Mouse (Mus musculus) MEL (cell line): ENCODE measurements around the gene Dnaja2. TPM values are rescaled to one million over a fixed set of nuclear protein-coding genes. Genes with fewer than 3 reads are reported as not detected.

ENCODE experiments used
- DNase-seq: peaks from one replicate; pipeline ENCODE4 v3.0.0; 2011; ENCODE audit warnings: low read depth, low spot score
- H3K27ac ChIP-seq: 2 replicates; pipeline ENCODE4 v1.5.1; 2012; ENCODE audit warnings: low read depth, mild to moderate bottlenecking, control low read depth, low read length, moderate library complexity; ENCODE audit not compliant: control insufficient read depth
- H3K27me3 ChIP-seq, 2 experiments: fragments of 150-350 bp in 1 of 2; sonication (generic) in 1 of 2; 2 replicates each; pipeline ENCODE4 v1.6.1; 2012; ENCODE audit warnings: low read length in 2 of 2, mild to moderate bottlenecking in 2 of 2, improper control_type of control experiment in 1 of 2, moderate library complexity in 1 of 2; ENCODE audit not compliant: insufficient read depth in 2 of 2, control insufficient read depth in 1 of 2
- H3K36me3 ChIP-seq, 2 experiments: 2 replicates each; pipeline ENCODE4 v1.6.1; 2012 to 2014; ENCODE audit warnings: low read length in 2 of 2, improper control_type of control experiment in 1 of 2, inconsistent platforms in 1 of 2, mild to moderate bottlenecking in 1 of 2; ENCODE audit not compliant: insufficient read depth in 2 of 2, control insufficient read depth in 1 of 2
- H3K4me1 ChIP-seq, 2 experiments: fragments of 150-350 bp in 1 of 2; sonication (generic) in 1 of 2; 2 replicates each; pipeline ENCODE4 v1.6.1; 2012; ENCODE audit warnings: low read length in 2 of 2, improper control_type of control experiment in 1 of 2, mild to moderate bottlenecking in 1 of 2; ENCODE audit not compliant: insufficient read depth in 2 of 2, control insufficient read depth in 1 of 2
- H3K4me3 ChIP-seq, 2 experiments: fragments of 150-350 bp in 1 of 2; sonication (generic) in 1 of 2; 2 replicates each; pipeline ENCODE4 v1.5.1; 2012; ENCODE audit warnings: low read depth in 2 of 2, low read length in 2 of 2, mild to moderate bottlenecking in 2 of 2, moderate library complexity in 2 of 2, control low read depth in 1 of 2, improper control_type of control experiment in 1 of 2; ENCODE audit not compliant: control insufficient read depth in 1 of 2, insufficient read depth in 1 of 2
- H3K79me2 ChIP-seq: 2 replicates; pipeline ENCODE4 v1.6.1; 2012; ENCODE audit warnings: mild to moderate bottlenecking, low read length, moderate library complexity; ENCODE audit not compliant: control insufficient read depth, poor library complexity, insufficient read depth
- H3K9ac ChIP-seq: 2 replicates; pipeline ENCODE4 v1.6.1; 2012; ENCODE audit warnings: low read depth, mild to moderate bottlenecking, control low read depth, low read length, moderate library complexity; ENCODE audit not compliant: control insufficient read depth, poor library complexity, severe bottlenecking
- H3K9me3 ChIP-seq: fragments of 150-350 bp; sonication (generic); replicated peaks from 2 replicates; pipeline ENCODE4 v1.6.1; 2012; ENCODE audit warnings: mild to moderate bottlenecking, low read length, improper control_type of control experiment, moderate library complexity; ENCODE audit not compliant: insufficient read depth
- CHD1 ChIP-seq: IDR thresholded peaks from 2 replicates; pipeline ENCODE4 v1.6.1; 2012; ENCODE audit warnings: low read depth, mild to moderate bottlenecking, inconsistent platforms, low read length, improper control_type of control experiment
- CHD2 ChIP-seq: IDR thresholded peaks from 2 replicates; pipeline ENCODE4 v1.6.1; 2011; ENCODE audit warnings: low read length, improper control_type of control experiment
- CTCF ChIP-seq, 3 experiments: IDR thresholded peaks in 2 of 3; conservative IDR thresholded peaks in 1 of 3; 2 replicates each; pipeline ENCODE4 v1.5.1; 2011 to 2012; ENCODE audit warnings: low read length in 3 of 3, low read depth in 2 of 3, mild to moderate bottlenecking in 2 of 3, improper control_type of control experiment in 1 of 3, inconsistent platforms in 1 of 3, mixed read lengths in 1 of 3, moderate library complexity in 1 of 3; ENCODE audit not compliant: control insufficient read depth in 1 of 3, insufficient read depth in 1 of 3, poor library complexity in 1 of 3, severe bottlenecking in 1 of 3
- E2F4 ChIP-seq: IDR thresholded peaks from 2 replicates; pipeline ENCODE4 v1.6.1; 2011; ENCODE audit warnings: low read depth, low read length, improper control_type of control experiment, borderline replicate concordance
- EP300 ChIP-seq, 2 experiments: IDR thresholded peaks; 2 replicates each; pipeline ENCODE4 v1.6.1; 2011; ENCODE audit warnings: improper control_type of control experiment in 2 of 2, low read length in 2 of 2, low read depth in 1 of 2, mild to moderate bottlenecking in 1 of 2
- GABPA ChIP-seq: IDR thresholded peaks from 2 replicates; pipeline ENCODE4 v1.6.1; 2012; ENCODE audit warnings: low read depth, mild to moderate bottlenecking, inconsistent platforms, low read length, improper control_type of control experiment, moderate library complexity
- GATA1 ChIP-seq: IDR thresholded peaks from 2 replicates; pipeline ENCODE4 v1.6.1; 2011; ENCODE audit warnings: low read depth, low read length, improper control_type of control experiment
- JUND ChIP-seq: IDR thresholded peaks from 2 replicates; pipeline ENCODE4 v1.6.1; 2011; ENCODE audit warnings: low read depth, mild to moderate bottlenecking, improper control_type of control experiment, low read length
- MAFK ChIP-seq: IDR thresholded peaks from 2 replicates; pipeline ENCODE4 v1.6.1; 2011; ENCODE audit warnings: low read depth, mild to moderate bottlenecking, low read length, improper control_type of control experiment, borderline replicate concordance
- MAX ChIP-seq: IDR thresholded peaks from 2 replicates; pipeline ENCODE4 v1.6.1; 2011; ENCODE audit warnings: low read length, improper control_type of control experiment
- MAZ ChIP-seq: IDR thresholded peaks from 2 replicates; pipeline ENCODE4 v1.6.1; 2012; ENCODE audit warnings: low read depth, mild to moderate bottlenecking, inconsistent platforms, low read length, improper control_type of control experiment
- MEF2A ChIP-seq: IDR thresholded peaks from 2 replicates; pipeline ENCODE4 v1.6.1; 2014; ENCODE audit warnings: low read depth, mild to moderate bottlenecking, inconsistent platforms, low read length, improper control_type of control experiment; ENCODE audit not compliant: poor library complexity, insufficient replicate concordance, severe bottlenecking; ENCODE audit errors: extremely low read depth
- MXI1 ChIP-seq: IDR thresholded peaks from 2 replicates; pipeline ENCODE4 v1.6.1; 2011; ENCODE audit warnings: mild to moderate bottlenecking, low read depth, low read length, improper control_type of control experiment
- MYB ChIP-seq: IDR thresholded peaks from 2 replicates; pipeline ENCODE4 v1.6.1; 2011; ENCODE audit warnings: mild to moderate bottlenecking, low read depth, low read length, improper control_type of control experiment
- MYC ChIP-seq: IDR thresholded peaks from 2 replicates; pipeline ENCODE4 v1.6.1; 2011; ENCODE audit warnings: low read depth, mild to moderate bottlenecking, low read length, improper control_type of control experiment, moderate library complexity
- NELFE ChIP-seq: IDR thresholded peaks from 2 replicates; pipeline ENCODE4 v1.6.1; 2011; ENCODE audit warnings: low read depth, low read length, improper control_type of control experiment
- NRF1 ChIP-seq: IDR thresholded peaks from 2 replicates; pipeline ENCODE4 v1.6.1; 2014; ENCODE audit warnings: low read depth, mild to moderate bottlenecking, inconsistent platforms, low read length, improper control_type of control experiment, moderate library complexity; ENCODE audit not compliant: poor library complexity, insufficient read depth, severe bottlenecking
- POLR2A ChIP-seq, 2 experiments: IDR thresholded peaks; 2 replicates each; pipeline ENCODE4 v1.6.1; 2011 to 2012; ENCODE audit warnings: low read length in 2 of 2, mild to moderate bottlenecking in 2 of 2, control low read depth in 1 of 2, improper control_type of control experiment in 1 of 2, low read depth in 1 of 2, moderate library complexity in 1 of 2; ENCODE audit not compliant: control insufficient read depth in 1 of 2, insufficient read depth in 1 of 2, poor library complexity in 1 of 2
- RAD21 ChIP-seq: IDR thresholded peaks from 2 replicates; pipeline ENCODE4 v1.6.1; 2011; ENCODE audit warnings: mild to moderate bottlenecking, low read depth, low read length, improper control_type of control experiment
- SIN3A ChIP-seq: IDR thresholded peaks from 2 replicates; pipeline ENCODE4 v1.6.1; 2012; ENCODE audit warnings: low read length, improper control_type of control experiment, inconsistent platforms
- TBP ChIP-seq: IDR thresholded peaks from 2 replicates; pipeline ENCODE4 v1.8.0; 2011; ENCODE audit warnings: low read depth, low read length, improper control_type of control experiment
- ZC3H11A ChIP-seq: IDR thresholded peaks from 2 replicates; pipeline ENCODE4 v1.6.1; 2012; ENCODE audit warnings: low read depth, mild to moderate bottlenecking, inconsistent platforms, low read length, improper control_type of control experiment
- ZKSCAN1 ChIP-seq: IDR thresholded peaks from 2 replicates; pipeline ENCODE4 v1.6.1; 2012; ENCODE audit warnings: low read depth, mild to moderate bottlenecking, inconsistent platforms, low read length, improper control_type of control experiment, moderate library complexity
- ZMIZ1 ChIP-seq: IDR thresholded peaks from 2 replicates; pipeline ENCODE4 v1.6.1; 2012; ENCODE audit warnings: low read depth, mild to moderate bottlenecking, inconsistent platforms, low read length, improper control_type of control experiment, moderate library complexity
- polyA plus RNA-seq, 2 experiments: library from polyadenylated mRNA; stranded (reverse) in 1 of 2; unstranded in 1 of 2; fragments of >175 nt in 1 of 2; fragments of >200 nt in 1 of 2; gene quantifications; 2 replicates each; pipeline versions ENCODE4 v1.2.1 to v1.2.4; 2012; ENCODE audit warnings: low replicate concordance in 2 of 2, low read depth in 1 of 2; ENCODE audit not compliant: insufficient read length in 2 of 2, insufficient read depth in 1 of 2, missing spikeins in 1 of 2
- total RNA-seq: library from RNA; depleted of rRNA; stranded (reverse); fragments of 300-350 nt; gene quantifications from 2 replicates; pipeline ENCODE4 v1.2.3, GENCODE M21; 2012

The Dnaja2 gene
- total and polyA plus RNA-seq, 3 experiments: 189 to 307 TPM; not detected in 1

GRCm38 (mm10) chr8:85565186-85565585 is 10.0 kb upstream of the Dnaja2 start (continued):
- TF ChIP-seq E2F4: no peak
- TF ChIP-seq MAZ: peak; percentile 78; the same call in 1 of the 2 replicates
- TF ChIP-seq POLR2A (IDR thresholded peaks at IDR 0.05; ENCODE audit: control insufficient read depth in 1 of 2, insufficient read depth in 1 of 2, low read depth in 1 of 2, low read length in 2 of 2, poor library complexity in 1 of 2): no peak
- TF ChIP-seq CTCF (IDR thresholded peaks at IDR 0.05 in 2 of 3, conservative IDR thresholded peaks at IDR 0.05 in 1 of 3; ENCODE audit: control insufficient read depth in 1 of 3, insufficient read depth in 1 of 3, low read depth in 2 of 3, low read length in 3 of 3, poor library complexity in 1 of 3, severe bottlenecking in 1 of 3): no peak
- TF ChIP-seq MAFK: 0 out of 2 replicates have a peak, but pooled peaks have one; percentile 9
- no peak for TF ChIP-seq RAD21
- peak; percentile 59 to 75; a peak in 3 of 4 replicates for TF ChIP-seq EP300 (IDR thresholded peaks at IDR 0.05; ENCODE audit: low read depth in 1 of 2, low read length in 2 of 2)
- TF ChIP-seq SIN3A: peak; percentile 43; the same call in 1 of the 2 replicates
- no peak for TF ChIP-seq NELFE
- TF ChIP-seq JUND: no peak
- no peak for TF ChIP-seq MYB
- peak; percentile 71 for TF ChIP-seq GATA1
- TF ChIP-seq ZC3H11A: no peak
- TF ChIP-seq ZKSCAN1: no peak
- no peak for TF ChIP-seq ZMIZ1
- no peak for TF ChIP-seq CHD1
- no peak for TF ChIP-seq TBP
- TF ChIP-seq, all 39 proteins: peak for 10

- H3K36me3 ChIP-seq: peaks cover 0 to 51% of the 10 kb centered on the region in 2 experiments; a peak in 2 of 4 replicates
- peaks cover 39 to 48% of the 10 kb centered on the region in 2 experiments for H3K4me1 ChIP-seq
- no peak for TF ChIP-seq CHD2
- no peak for TF ChIP-seq MXI1
- TF ChIP-seq MEF2A: no peak
- TF ChIP-seq NRF1: no peak
- TF ChIP-seq ZMIZ1: no peak
- TF ChIP-seq MAX: no peak
- TF ChIP-seq MYB: no peak
- no peak for TF ChIP-seq JUND
- no peak for TF ChIP-seq MYC
- TF ChIP-seq GABPA: no peak
- TF ChIP-seq, all 39 proteins: peak for 0
- Histone ChIP-seq H3K9me3 (no peaks in the 10 kb centered on the region), H3K9ac (no peak overlapping the region), H3K4me3 (no peak overlapping the region), H3K27ac (no peak overlapping the region), H3K79me2 (no peaks in the 10 kb centered on the region), H3K27me3 (no peaks in the 10 kb centered on the region)
- no peak for DNase-seq
These were observed 8.2 kb upstream of the Dnaja2 start for GRCm38 (mm10) chr8:85563336-85563735.
